Mouse (Mus musculus): ENCODE data around the gene Fam160a1.

Gene Fam160a1

DNA sequence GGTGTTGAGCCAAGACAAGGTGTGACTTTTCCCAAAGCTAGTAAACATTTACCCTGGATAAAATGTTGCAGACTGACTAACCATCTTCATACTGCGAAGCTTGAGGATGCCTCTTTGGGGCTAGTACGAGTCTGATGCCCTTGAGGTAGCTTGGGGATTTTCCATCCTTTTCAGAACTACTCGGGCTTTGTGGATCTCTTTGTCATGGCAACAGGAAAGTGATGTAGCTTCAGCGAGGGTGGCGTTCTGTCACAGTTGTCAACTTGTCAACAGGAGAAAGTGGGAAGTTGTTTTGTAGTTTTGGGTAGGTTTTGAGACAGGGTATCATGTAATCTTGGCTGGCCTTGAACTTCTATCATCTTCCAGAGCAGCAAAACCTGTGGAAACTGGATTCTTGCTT lies 197.7 kb downstream of the Fam160a1 start:
- no peak for DNase-seq

DNA sequence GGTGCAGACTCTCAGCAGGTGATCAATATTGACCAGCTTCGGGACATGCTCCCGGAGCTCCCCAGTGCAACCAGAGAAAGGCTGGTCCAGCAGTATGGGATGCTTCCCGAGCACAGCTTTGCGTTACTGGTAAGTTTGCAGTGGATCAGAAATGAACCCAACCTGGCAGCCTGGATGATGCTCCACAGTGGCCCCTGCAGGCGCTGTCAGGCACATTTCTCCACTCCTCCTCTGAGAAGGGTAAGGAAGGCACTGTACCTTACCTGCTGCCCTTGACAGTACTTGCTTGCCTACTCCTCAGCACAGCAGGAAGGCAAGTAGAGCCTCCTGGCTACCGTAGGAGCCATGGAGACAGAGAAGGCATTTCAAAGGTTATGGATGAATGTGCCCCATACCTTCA lies 198.2 kb downstream of the Fam160a1 start:
- DNase-seq: peak; percentile 10

DNA sequence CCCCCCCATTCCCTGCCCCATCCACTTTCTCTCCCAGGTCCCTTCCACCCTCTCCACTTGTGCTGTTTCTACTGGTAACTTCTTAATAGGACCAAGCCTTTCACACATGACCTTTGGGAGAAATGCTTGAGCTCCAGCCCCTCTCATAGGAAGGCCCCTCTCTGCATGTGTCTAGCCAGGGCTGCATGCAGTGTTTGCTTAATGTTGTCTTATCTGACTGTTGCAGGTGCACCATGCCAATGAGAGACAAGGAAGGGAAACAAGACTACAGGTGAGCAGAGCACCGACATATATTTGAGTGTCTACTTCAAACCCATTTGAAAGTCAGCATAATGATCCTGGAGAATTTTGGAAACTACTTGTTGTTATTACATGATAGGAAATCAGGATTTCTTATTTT lies 200.7 kb downstream of the Fam160a1 start:
- DNase-seq: no peak

Data from lung, postnatal 36 days (tissue).